Mouse (Mus musculus): ENCODE results near the gene Usp17lc. TPM values are rescaled to one million over a fixed set of nuclear protein-coding genes. Genes with fewer than 3 reads are reported as not detected.
"Not testable (repeated sequence)": the region's sequence is repeated elsewhere in the genome, so short reads cannot be mapped to it uniquely, and the experiment has no call there.

Usp17lc gene
- polyA plus RNA-seq (2014; fragmentation: Nextera tagmentation; extraction: Ambion mirVana), result not detected in 2 replicates

DNA sequence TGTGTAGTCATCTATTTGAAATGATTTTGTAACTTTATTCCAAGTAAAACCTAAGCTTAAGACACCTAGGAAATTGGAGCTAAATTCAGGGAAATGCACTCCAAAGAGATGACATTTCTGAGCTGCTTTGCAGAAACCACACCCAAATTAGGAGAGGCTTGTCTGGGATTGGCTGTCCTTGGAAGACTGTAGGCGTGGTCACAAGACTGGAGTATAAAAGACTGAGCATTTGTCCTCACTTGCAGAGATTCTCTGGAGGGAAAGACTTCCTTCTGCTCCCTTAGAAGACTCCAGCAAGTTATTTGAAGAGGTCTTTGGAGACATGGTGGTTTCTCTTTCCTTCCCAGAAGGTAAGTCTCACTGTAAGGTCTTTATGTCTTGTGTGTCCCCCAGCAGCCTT, at the start of gene Usp17lc:
TSS of gene Usp17lc (plus strand) at position 301 of the 400 bp plus-strand sequence.
- not testable (repeated sequence) for ATAC-seq (ENCODE audit: insufficient read depth, low FRiP score, low TSS enrichment)

DNA sequence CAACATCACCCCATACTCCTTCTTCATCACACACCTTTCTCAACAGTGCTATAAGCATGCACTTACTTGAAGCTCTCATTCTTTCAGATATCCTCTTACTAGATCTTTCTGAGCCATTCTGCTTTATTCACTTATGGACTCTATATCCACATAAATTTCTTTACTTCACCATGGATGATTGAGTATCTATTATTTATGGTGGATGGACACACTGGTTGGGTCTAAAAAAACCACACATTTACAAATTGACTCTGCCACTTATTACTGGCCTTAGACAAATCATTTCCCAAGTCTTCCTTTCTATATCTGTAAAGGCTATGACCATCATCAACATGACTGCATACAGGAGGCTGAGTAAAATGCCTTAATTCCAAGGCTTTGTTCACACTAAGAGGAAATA, 28.8 kb upstream of the Usp17lc start, which contains the start of gene Olfr603:
TSS of gene Olfr603 (minus strand) at position 101 of the 400 bp plus-strand sequence.
- Histone ChIP-seq H3K4me3 (ENCODE audit: low read depth, low read length) (no peak within 1 kb of the TSS), H3K36me3 (ENCODE audit: control insufficient read depth, insufficient read depth, low read length) (no peaks in the 10 kb centered on the region), H3K4me1 (ENCODE audit: control insufficient read depth, insufficient read depth, low read length) (no peaks in the 10 kb centered on the region), H3K27ac (ENCODE audit: low read depth, low read length) (no peak within 1 kb of the TSS), H3K9me3 (ENCODE audit: control insufficient read depth, low read length) (no peaks in the 10 kb centered on the region), H3K27me3 (ENCODE audit: control insufficient read depth, insufficient read depth, low read length) (no peaks in the 10 kb centered on the region), H3K4me2 (ENCODE audit: low read depth) (no peak within 1 kb of the TSS), H3K9ac (ENCODE audit: low read length) (no peak within 1 kb of the TSS)
- no peak for ATAC-seq (ENCODE audit: insufficient read depth, low FRiP score, low TSS enrichment)
- no peak for DNase-seq (ENCODE audit: low spot score)

More for the DNA sequence above, at the start of gene Usp17lc:
- DNase-seq (ENCODE audit: low spot score); H3K4me2 ChIP-seq (ENCODE audit: low read depth); H3K27me3 ChIP-seq (ENCODE audit: control insufficient read depth, insufficient read depth, low read length); H3K36me3 ChIP-seq (ENCODE audit: control insufficient read depth, insufficient read depth, low read length); H3K9me3 ChIP-seq (ENCODE audit: control insufficient read depth, low read length); H3K4me1 ChIP-seq (ENCODE audit: control insufficient read depth, insufficient read depth, low read length); H3K9ac ChIP-seq (ENCODE audit: low read length); H3K4me3 ChIP-seq (ENCODE audit: low read depth, low read length); H3K27ac ChIP-seq (ENCODE audit: low read depth, low read length): not testable (repeated sequence)
- WGBS, result 50% methylated on average over 1 of the region's 1 CpGs

DNA sequence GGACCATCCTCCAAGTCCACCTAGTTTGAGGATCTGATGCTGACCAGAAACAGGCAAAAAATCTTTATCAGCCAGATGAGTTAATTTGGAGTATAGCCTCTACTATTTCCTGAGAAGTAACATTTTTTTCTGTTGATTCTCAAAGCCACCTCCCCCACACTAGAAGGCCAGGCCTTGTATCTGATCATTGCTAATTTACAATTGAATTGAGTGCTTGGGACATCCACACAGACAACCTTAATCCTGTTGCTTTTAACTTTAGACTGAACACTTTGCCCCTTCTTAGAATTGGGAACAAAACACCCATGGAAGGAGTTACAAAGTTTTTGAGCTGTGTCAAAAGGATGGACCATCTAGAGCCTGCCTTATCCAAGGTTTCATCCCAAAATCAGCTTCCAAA, 17.1 kb upstream of the Usp17lc start:
- no peak overlapping the region for H3K4me3 ChIP-seq (ENCODE audit: low read depth, low read length)
- ATAC-seq (ENCODE audit: insufficient read depth, low FRiP score, low TSS enrichment) (no peak), DNase-seq (ENCODE audit: low spot score) (no peak)
- no peaks in the 10 kb centered on the region for H3K9me3 ChIP-seq (ENCODE audit: control insufficient read depth, low read length)
- H3K4me1 ChIP-seq (ENCODE audit: control insufficient read depth, insufficient read depth, low read length), result no peaks in the 10 kb centered on the region
- H3K36me3 ChIP-seq (ENCODE audit: control insufficient read depth, insufficient read depth, low read length), result no peaks in the 10 kb centered on the region
- no peaks in the 10 kb centered on the region for H3K27me3 ChIP-seq (ENCODE audit: control insufficient read depth, insufficient read depth, low read length)
- H3K4me2 ChIP-seq (ENCODE audit: low read depth), result no peak overlapping the region
- H3K27ac ChIP-seq (ENCODE audit: low read depth, low read length), result no peak overlapping the region
- no peak overlapping the region for H3K9ac ChIP-seq (ENCODE audit: low read length)

DNA sequence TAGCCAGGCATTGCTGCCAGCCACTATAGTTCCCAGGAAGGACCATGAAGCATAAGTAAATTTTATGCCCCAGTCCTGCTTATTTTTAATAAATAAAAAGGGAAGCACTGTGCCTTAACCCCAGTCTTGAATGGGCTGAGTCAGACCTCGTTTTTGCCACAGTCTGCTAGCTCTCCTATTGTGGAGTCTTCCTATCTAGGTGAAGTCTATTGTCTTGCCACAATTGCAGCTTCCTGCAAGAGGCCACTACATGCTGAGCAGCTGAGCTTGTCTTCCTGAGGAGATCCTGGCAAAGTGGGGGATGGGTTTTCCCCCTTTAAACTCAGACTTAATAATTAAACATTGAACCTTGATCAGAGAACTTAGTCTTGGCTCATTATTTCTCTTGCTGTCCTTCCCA, 15.9 kb upstream of the Usp17lc start:
- DNase-seq (ENCODE audit: low spot score) (no peak), ATAC-seq (ENCODE audit: insufficient read depth, low FRiP score, low TSS enrichment) (no peak)
- no peaks in the 10 kb centered on the region for H3K27me3 ChIP-seq (ENCODE audit: control insufficient read depth, insufficient read depth, low read length)
- no peak overlapping the region for H3K4me2 ChIP-seq (ENCODE audit: low read depth)
- H3K4me1 ChIP-seq (ENCODE audit: control insufficient read depth, insufficient read depth, low read length), result no peaks in the 10 kb centered on the region
- no peak overlapping the region for H3K9ac ChIP-seq (ENCODE audit: low read length)
- H3K27ac ChIP-seq (ENCODE audit: low read depth, low read length), result no peak overlapping the region
- H3K9me3 ChIP-seq (ENCODE audit: control insufficient read depth, low read length), result no peaks in the 10 kb centered on the region
- WGBS, result 15% methylated on average over 1 of the region's 1 CpGs
- H3K36me3 ChIP-seq (ENCODE audit: control insufficient read depth, insufficient read depth, low read length), result no peaks in the 10 kb centered on the region
- no peak overlapping the region for H3K4me3 ChIP-seq (ENCODE audit: low read depth, low read length)

DNA sequence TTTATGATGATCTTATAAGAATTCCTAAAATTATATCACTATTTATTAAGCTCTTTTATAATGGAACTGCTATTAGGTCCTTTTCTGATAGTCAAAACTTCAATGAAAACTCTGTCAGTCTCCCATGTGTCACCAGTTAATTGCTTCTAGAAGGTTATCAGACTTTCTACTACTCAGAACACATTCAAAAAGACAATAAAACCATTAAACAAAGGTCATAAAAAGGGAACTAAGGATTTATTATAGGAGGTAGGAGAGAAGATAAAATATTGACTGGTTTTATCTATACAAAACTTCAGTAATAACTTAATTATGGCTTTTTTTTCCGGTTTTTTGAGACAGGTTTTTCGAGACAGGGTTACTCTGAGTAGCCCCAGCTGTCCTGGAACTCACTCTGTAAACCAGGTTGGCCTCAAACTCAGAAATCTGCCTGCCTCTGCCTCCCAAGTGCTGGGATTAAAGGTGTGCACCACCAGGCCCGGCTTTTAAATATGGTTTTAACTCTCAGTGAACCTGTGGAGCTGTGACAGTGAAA, 8.3 kb upstream of the Usp17lc start:
- not testable (repeated sequence) for DNase-seq (ENCODE audit: low spot score); H3K4me1 ChIP-seq (ENCODE audit: control insufficient read depth, insufficient read depth, low read length); H3K27me3 ChIP-seq (ENCODE audit: control insufficient read depth, insufficient read depth, low read length); H3K27ac ChIP-seq (ENCODE audit: low read depth, low read length); H3K4me3 ChIP-seq (ENCODE audit: low read depth, low read length); H3K9ac ChIP-seq (ENCODE audit: low read length); H3K4me2 ChIP-seq (ENCODE audit: low read depth); H3K36me3 ChIP-seq (ENCODE audit: control insufficient read depth, insufficient read depth, low read length); ATAC-seq (ENCODE audit: insufficient read depth, low FRiP score, low TSS enrichment); H3K9me3 ChIP-seq (ENCODE audit: control insufficient read depth, low read length)
- whole genome bisulfite sequencing, result 79% methylated on average over 3 of the region's 3 CpGs

DNA sequence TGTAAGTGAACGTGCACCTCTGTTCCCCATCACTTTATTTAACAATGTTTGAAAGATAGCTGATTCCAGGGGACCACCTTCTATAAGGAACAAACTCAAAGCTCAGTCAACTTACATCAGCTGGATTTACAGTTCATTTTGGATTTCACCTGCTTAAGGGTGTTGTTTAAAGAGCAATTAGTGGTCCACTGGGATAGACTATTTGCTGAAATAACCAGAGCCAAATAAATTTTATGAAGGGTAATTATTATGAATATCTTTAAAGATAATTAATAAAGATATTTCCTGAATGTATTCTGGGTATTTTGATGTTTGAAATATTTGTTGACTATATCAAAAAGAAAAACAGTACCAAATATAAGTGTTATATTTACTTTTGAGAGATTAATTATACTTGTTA, 30.5 kb downstream of the Usp17lc start, which contains the start of gene Olfr605:
TSS of gene Olfr605 (minus strand) at position 101 of the 400 bp plus-strand sequence.
- Histone ChIP-seq H3K36me3 (ENCODE audit: control insufficient read depth, insufficient read depth, low read length) (no peaks in the 10 kb centered on the region), H3K9ac (ENCODE audit: low read length) (no peak within 1 kb of the TSS), H3K4me1 (ENCODE audit: control insufficient read depth, insufficient read depth, low read length) (no peaks in the 10 kb centered on the region), H3K27ac (ENCODE audit: low read depth, low read length) (no peak within 1 kb of the TSS), H3K4me3 (ENCODE audit: low read depth, low read length) (no peak within 1 kb of the TSS), H3K27me3 (ENCODE audit: control insufficient read depth, insufficient read depth, low read length) (no peaks in the 10 kb centered on the region), H3K4me2 (ENCODE audit: low read depth) (no peak within 1 kb of the TSS), H3K9me3 (ENCODE audit: control insufficient read depth, low read length) (no peaks in the 10 kb centered on the region)
- WGBS, result 93% methylated on average over 1 of the region's 1 CpGs
- no peak for DNase-seq (ENCODE audit: low spot score)
- no peak for ATAC-seq (ENCODE audit: insufficient read depth, low FRiP score, low TSS enrichment)

DNA sequence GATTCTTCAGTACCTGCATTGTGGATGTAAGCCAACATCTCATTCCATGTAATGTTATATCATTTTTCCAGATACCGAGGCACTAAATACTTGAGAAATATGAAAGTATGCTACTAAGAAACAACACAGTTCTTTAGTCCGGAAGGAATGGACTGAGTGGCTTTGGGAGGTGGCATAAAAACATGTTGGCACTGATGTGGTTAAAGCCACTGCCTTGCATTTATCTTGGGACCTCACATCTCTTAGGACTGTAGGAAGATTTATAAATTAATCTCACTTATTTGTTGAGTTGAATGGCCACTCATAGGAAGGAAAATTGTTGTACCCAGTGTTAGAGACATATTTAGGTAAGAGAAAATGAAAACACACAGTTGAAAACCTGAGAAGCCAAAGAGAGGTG, 33.9 kb downstream of the Usp17lc start, which contains the start of gene Olfr606:
TSS of gene Olfr606 (plus strand) at position 301 of the 400 bp plus-strand sequence.
- H3K27me3 ChIP-seq (ENCODE audit: control insufficient read depth, insufficient read depth, low read length), result no peaks in the 10 kb centered on the region
- 90% methylated on average over 2 of the region's 2 CpGs for WGBS
- no peak within 1 kb of the TSS for H3K9ac ChIP-seq (ENCODE audit: low read length)
- H3K9me3 ChIP-seq (ENCODE audit: control insufficient read depth, low read length), result no peaks in the 10 kb centered on the region
- ATAC-seq (ENCODE audit: insufficient read depth, low FRiP score, low TSS enrichment), result no peak
- H3K4me3 ChIP-seq (ENCODE audit: low read depth, low read length), result no peak within 1 kb of the TSS
- H3K4me1 ChIP-seq (ENCODE audit: control insufficient read depth, insufficient read depth, low read length), result no peaks in the 10 kb centered on the region
- H3K36me3 ChIP-seq (ENCODE audit: control insufficient read depth, insufficient read depth, low read length), result no peaks in the 10 kb centered on the region
- H3K27ac ChIP-seq (ENCODE audit: low read depth, low read length), result no peak within 1 kb of the TSS
- DNase-seq (ENCODE audit: low spot score), result no peak
- no peak within 1 kb of the TSS for H3K4me2 ChIP-seq (ENCODE audit: low read depth)

DNA sequence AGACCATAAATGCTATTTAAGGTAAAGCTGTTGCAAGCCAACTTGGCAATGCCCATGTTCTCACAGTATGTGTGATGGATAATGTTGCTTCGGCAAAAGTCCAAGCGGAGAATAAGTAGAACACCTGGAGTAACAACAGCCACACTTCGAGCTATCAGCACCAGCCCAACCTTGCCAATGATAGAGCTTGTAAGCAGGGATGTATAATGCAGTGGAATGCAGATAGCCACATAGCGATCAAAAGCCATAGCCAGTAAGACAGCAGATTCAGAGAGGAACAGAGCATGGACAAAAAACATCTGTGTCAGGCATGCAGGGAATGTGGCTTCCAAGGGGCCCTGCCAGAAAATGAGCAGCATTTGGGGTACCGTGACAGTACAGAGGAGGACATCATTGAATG, 45.7 kb downstream of the Usp17lc start:
- Histone ChIP-seq H3K4me1 (ENCODE audit: control insufficient read depth, insufficient read depth, low read length) (no peaks in the 10 kb centered on the region), H3K4me3 (ENCODE audit: low read depth, low read length) (no peak overlapping the region), H3K4me2 (ENCODE audit: low read depth) (no peak overlapping the region), H3K36me3 (ENCODE audit: control insufficient read depth, insufficient read depth, low read length) (no peaks in the 10 kb centered on the region), H3K9ac (ENCODE audit: low read length) (no peak overlapping the region), H3K27me3 (ENCODE audit: control insufficient read depth, insufficient read depth, low read length) (no peaks in the 10 kb centered on the region), H3K9me3 (ENCODE audit: control insufficient read depth, low read length) (no peaks in the 10 kb centered on the region), H3K27ac (ENCODE audit: low read depth, low read length) (no peak overlapping the region)
- ATAC-seq (ENCODE audit: insufficient read depth, low FRiP score, low TSS enrichment) (no peak), DNase-seq (ENCODE audit: low spot score) (no peak)
- WGBS, result 90% methylated on average over 5 of the region's 5 CpGs
